Mouse (Mus musculus) heart, adult 18-20 months (tissue): ENCODE results near the gene Treml1. TPM values are rescaled to one million over a fixed set of nuclear protein-coding genes. Genes with fewer than 3 reads are reported as not detected.

Experiments used
- DNase-seq, 2 experiments: peaks; one replicate each; pipeline ENCODE4 v3.0.0; 2021 to 2022; ENCODE audit warnings: mixed read lengths in 1 of 2
- total RNA-seq, 2 experiments: library from RNA; stranded (reverse); gene quantifications; 2 replicates each; pipeline ENCODE4 v1.2.3; 2021

Treml1 gene
- total RNA-seq, 2 experiments from 2014 or later: 0.27 to 0.54 TPM

GRCm38 (mm10) chr17:48360462-48360861 lies 746 bp downstream of the Treml1 start:
- DNase-seq: no peak

- peak; percentile 33 to 38 for DNase-seq
Measured at GRCm38 (mm10) chr17:48362346-48362745, 2.6 kb downstream of the Treml1 start.

GRCm38 (mm10) chr17:48362966-48363365 lies 3.2 kb downstream of the Treml1 start:
- peak; percentile 50 to 72 for DNase-seq

DNA sequence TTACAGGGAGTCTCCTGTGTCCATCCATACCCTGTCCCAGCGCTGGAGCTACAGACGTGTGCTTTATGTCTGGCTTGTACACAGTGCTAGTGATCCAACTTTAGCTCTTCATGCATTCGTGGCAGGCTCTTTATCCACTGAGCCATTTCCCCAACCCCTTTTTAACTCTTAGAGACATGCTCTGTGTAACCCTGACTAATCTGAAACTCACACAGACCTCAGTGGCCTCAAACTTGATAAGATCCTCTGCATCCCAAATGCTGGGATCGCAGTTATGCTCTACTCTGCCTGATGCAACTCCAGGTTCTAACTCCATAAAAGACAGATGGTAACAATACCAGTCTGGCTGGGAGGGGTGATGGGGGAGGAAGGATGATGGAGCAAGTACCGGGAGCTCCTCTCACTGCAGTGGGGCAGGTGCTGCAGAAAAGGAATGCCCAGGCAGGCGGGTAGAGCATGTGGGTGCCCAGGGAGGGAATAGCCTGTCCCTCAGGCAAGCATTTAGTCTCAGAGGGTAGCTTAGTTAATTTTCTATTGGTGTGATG lies 3.8 kb downstream of the Treml1 start:
- DNase-seq: no peak

DNA sequence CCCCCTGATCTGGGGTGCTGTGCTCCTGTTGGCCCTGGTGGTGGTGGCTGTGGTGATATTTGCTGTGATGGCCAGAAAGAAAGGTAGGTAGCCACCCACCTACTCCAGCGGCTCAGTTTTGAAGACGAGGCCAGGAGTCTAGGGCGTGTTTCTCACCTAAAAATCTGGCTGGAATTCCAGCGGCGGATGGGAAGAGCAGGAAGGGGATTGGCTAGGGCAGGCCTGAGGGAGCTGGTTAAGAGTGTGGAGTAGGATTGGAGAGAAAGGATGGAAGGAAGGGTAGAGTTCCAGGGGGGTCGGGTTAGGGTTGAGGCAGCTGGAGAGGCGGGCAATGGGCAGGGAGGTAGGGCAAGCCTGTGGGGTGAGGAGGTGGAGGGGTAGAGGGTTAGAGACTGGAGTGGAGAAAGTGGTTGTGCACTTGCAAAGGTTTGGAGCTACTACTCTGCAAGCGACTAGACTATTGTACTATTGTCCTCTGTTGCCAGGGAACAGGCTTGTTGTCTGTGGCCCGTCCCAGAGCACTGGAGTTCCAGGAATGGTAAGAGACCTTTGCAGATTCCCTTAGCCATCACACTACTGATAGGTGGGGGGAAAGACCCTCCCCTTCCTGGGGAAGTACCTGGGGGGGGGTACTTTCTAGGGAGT lies 5.9 kb downstream of the Treml1 start:
- DNase-seq: no peak

DNA sequence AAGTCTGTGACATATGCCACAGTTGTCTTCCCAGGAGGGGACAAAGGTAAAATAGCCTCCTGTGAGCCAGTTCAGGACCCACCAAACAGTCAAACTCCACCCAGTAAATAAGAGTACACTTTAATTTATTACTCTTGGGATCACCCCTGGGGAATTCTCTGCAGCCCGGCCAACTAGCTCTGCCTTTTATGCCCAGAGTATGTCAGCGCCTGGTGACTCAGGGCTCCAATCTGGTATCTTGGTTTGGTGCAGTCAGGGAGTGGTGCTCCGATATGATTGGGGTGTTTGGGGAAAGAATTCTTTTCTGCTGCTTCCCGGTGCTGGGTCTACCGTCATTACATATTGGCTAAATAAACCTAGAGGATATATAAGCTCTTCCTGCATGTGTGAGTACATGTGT lies 7.1 kb downstream of the Treml1 start:
- DNase-seq: no peak

DNA sequence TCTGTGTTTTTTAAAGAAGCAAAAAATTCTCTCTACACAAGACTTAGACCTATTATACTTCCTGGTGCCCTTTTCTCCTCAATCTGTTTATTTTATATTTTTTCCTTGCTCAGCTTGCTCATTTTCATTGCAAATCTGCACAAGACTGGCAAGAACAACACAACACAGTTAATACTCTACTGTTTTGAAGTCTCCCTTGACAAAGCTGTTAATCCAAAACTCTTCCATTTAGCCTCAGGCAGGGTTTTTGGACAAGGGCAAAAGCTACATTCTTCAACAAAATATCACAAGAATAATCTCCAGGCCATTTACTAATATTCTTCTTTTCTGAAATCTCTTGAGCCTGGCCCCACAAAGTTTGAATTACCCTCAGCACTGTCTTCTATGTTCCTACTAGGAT lies 11.9 kb downstream of the Treml1 start:
- no peak for DNase-seq

DNA sequence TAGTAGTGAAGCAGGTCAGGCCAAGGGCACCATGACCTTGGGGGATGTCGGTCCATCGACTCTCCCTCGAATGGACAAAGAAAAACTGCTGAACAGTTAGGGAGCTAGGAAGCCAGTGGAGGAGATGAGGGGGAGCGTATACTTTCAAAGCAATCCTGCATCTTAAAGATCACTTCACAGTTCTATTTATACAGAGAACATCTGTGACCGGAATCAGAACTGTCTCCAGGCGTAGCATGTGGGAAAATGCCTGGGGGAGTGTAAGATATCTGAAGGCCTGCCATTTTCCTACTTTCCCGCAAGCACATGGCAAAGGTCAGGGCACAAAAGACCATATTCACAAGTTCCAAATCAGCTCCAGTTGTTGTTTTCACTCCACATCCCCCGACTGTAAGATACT lies 13.3 kb downstream of the Treml1 start:
- no peak for DNase-seq

DNA sequence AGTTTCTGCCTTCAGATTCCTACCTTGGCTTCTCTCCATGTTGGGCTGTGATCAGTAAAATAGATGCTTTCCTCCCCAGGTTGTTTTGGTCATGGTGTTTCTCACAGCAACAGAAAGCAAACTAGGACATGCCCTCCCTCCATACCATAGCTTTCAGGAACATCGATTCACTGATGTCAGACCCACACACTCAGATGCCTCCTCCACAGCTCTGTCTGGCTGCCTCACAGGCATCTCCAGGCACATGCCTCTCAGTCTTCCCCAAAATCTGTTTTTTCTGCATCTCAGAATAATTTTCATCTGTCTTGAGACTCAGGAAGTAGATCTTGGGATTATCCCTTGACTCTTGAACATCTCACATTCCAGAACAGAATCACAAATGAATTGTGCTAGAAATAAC lies 16.4 kb downstream of the Treml1 start:
- no peak for DNase-seq

GRCm38 (mm10) chr17:48379050-48379449 lies 19.3 kb downstream of the Treml1 start:
- DNase-seq: no peak

- DNase-seq: peak in 1 of 2 experiments; percentile 7
Measured at GRCm38 (mm10) chr17:48385786-48386461, 26.2 kb downstream of the Treml1 start.

DNA sequence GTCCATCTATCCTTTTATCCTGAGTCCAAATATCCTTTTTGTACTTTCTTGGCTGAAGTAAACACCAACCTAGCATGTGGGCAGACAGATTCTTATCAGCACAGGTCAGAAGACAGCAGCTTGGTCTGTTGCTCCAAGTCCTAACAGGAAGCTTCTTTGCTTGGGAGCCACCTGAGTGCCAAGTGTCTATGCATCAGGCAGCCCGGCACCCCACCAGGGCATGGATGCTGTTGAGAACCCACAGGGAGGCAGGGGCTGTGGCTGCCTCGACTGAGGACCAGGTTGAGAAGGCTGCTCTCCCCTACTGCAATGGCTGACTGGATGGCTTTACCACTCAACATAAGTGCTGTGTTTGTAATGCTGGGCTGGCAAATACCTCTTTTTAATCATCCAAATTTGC lies 28.9 kb downstream of the Treml1 start:
- DNase-seq: no peak

DNA sequence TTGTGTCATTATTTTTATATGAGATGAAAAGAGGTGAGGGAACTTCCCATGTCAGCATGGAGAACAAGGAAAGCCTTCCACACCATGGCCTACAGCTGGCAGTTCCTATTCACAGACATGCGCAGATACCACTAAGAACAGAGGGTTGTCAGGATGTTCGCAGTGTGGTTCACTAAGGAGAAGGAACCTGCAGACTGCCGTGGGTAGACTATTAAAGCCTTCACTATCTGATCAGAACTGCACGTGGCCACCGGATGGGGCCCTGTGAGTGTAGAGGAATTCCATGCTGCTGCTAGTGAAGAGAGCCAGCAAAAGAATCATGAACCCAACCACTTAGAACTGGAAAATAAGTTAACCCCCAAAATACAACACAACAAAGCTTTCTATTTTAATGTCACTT lies 29.7 kb downstream of the Treml1 start:
- no peak for DNase-seq

DNA sequence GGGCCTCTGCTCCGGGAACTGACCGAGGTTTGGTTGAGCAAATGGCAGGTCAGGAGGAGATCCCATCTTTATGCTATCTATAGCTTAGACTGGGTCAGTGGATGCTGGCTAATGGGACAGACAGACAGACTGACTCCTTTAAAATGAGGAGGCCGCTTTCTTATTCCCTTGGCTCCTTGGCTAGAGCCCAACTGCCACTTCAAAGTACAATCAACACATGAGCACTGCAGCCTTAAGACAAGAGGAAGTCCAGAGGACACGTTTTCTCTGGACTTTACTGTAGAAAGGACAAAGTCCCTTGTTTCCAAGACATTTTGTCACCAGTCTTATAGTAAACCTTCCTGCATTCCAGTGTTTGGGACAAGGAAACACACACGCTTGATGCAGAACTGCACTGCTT lies 31.7 kb downstream of the Treml1 start:
- DNase-seq: no peak

- DNase-seq: no peak
Measured at GRCm38 (mm10) chr17:48392616-48393015, 32.9 kb downstream of the Treml1 start.

GRCm38 (mm10) chr17:48401710-48402109 lies 42.0 kb downstream of the Treml1 start:
- DNase-seq: no peak

DNA sequence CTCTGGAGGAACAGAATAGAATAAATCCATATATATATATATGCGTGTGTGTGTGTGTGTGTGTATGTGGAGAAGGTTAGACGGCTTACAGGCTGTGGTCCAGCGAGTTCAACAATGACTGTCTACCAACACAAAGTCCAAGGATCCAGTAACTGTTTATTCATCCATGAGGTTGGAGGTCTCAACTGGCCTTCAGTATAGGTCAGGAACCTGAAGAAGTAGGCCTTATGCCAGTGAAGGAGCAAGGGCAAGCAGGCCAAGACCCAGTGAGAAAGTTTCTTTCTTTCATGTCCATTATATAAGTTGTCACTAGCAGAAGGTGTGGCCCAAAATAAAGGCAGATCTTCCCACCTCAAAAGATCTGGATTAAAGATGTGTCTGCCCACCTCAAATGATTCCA lies 43.0 kb downstream of the Treml1 start:
- DNase-seq: no peak

DNA sequence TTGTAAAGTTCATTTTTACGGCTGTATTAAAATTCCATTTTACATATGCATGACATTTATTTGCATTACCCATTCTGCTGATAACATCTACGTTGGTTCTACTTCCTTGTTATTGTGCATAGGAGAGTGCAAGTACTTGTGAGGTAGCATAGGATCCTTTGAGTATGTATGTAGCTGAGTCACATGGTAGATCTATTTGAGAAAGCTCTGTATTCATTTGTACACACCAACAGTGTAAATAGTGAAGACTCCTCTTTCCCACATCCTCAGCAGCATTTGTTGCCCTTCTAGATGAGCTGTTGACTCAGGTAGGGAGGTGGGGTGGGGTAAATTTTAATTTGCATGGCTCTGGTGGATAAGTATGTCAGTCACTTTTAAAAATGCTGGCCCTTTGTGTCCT lies 44.1 kb downstream of the Treml1 start:
- DNase-seq: no peak

GRCm38 (mm10) chr17:48404706-48405105 lies 45.0 kb downstream of the Treml1 start:
- DNase-seq: no peak

DNA sequence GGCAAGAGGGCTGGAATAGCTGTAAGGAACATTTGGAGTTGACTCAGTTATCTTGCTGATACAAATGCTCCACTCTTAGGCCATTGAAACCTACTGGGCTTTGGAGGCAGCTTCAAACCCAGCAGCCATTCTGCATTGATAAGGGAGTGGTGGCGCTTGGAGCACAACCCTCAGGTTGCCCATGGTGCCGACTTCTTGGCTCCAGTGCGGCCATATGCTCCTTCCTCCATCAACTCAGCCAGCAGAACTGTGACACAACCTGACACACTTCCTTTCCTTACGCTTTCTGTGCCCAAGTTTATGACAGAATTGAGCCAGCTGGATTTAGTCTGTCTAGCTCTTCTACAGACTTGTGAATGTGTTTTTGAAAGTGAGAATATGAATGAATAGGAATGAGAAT lies 47.4 kb downstream of the Treml1 start:
- no peak for DNase-seq

- no peak for DNase-seq
Measured at GRCm38 (mm10) chr17:48407910-48408525, 48.3 kb downstream of the Treml1 start.

GRCm38 (mm10) chr17:48408526-48409291 lies 49.0 kb downstream of the Treml1 start:
- DNase-seq: peak; percentile 75 to 87
